Mouse (Mus musculus) small intestine, adult 2 months (tissue): ENCODE measurements around the gene Uggt2.

Experiments
- CTCF ChIP-seq: fragments of 200-500 bp; IDR thresholded peaks from 2 replicates; pipeline ENCODE4 v1.5.1; 2012; ENCODE audit warnings: low read depth, mild to moderate bottlenecking, control low read depth, inconsistent platforms, low read length, moderate library complexity, mixed read lengths; ENCODE audit not compliant: insufficient replicate concordance, insufficient read length; ENCODE audit errors: extremely low read depth
- POLR2A ChIP-seq: fragments of 200-500 bp; IDR thresholded peaks from 2 replicates; pipeline ENCODE4 v1.6.1; 2012; ENCODE audit warnings: low read depth, mild to moderate bottlenecking, control low read depth, inconsistent platforms, low read length, moderate library complexity

- no peak for TF ChIP-seq CTCF
- no peak for TF ChIP-seq POLR2A
Observed at GRCm38 (mm10) chr14:119009531-119009930, 89.7 kb downstream of the Uggt2 start.
